Mouse (Mus musculus): Measurements from ENCODE around the gene Cabin1.
A peak's percentile ranks its signal among the peaks of the same experiment; 100 is the strongest.
"Not testable (repeated sequence)": the region's sequence is repeated elsewhere in the genome, so short reads cannot be mapped to it uniquely, and the experiment has no call there.

Cabin1 gene

GRCm38 (mm10) chr10:75763682-75764518 is at the start of gene Cabin1:
Gene Cabin1, minus strand, starts transcription at chr10:75764341.
- peak; percentile 99 for DNase-seq (ENCODE audit: low spot score)

GRCm38 (mm10) chr10:75804217-75804616 is 40.1 kb upstream of the Cabin1 start:
- no peak for DNase-seq (ENCODE audit: low spot score)

DNA sequence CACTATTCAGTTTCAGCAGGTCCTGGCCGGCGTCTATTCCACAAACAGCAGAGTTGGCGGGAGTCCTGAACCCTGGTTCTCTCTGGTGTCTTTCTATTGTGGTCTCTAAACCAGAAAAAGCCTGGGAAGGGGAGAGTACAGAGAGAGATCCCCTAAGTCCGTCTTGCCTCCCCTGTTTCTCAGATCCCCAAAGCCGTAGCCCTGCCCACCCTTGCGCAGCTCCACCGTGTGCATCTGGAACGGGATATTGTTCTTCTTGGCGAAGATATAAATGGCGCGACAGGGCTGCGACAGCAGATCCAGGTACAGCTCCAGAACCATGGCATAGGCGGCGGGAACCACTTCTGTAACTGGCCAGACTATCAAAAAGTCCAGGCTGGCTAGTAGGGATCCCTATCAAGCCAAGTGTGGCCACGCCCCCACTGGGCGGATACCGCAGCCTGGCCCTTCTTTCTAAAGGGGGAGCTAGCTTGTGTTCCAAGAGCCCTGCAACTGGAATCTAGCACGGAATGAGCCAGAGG is 34.1 kb upstream of the Cabin1 start, which contains the start of gene Gstt1:
TSS of gene Gstt1 (minus strand) at position 409 of the 521 bp plus-strand sequence.
- DNase-seq (ENCODE audit: low spot score), result peak; percentile 73

- DNase-seq (ENCODE audit: low spot score), result peak; percentile 67
Observed at GRCm38 (mm10) chr10:75797619-75798175, 33.6 kb upstream of the Cabin1 start.

DNA sequence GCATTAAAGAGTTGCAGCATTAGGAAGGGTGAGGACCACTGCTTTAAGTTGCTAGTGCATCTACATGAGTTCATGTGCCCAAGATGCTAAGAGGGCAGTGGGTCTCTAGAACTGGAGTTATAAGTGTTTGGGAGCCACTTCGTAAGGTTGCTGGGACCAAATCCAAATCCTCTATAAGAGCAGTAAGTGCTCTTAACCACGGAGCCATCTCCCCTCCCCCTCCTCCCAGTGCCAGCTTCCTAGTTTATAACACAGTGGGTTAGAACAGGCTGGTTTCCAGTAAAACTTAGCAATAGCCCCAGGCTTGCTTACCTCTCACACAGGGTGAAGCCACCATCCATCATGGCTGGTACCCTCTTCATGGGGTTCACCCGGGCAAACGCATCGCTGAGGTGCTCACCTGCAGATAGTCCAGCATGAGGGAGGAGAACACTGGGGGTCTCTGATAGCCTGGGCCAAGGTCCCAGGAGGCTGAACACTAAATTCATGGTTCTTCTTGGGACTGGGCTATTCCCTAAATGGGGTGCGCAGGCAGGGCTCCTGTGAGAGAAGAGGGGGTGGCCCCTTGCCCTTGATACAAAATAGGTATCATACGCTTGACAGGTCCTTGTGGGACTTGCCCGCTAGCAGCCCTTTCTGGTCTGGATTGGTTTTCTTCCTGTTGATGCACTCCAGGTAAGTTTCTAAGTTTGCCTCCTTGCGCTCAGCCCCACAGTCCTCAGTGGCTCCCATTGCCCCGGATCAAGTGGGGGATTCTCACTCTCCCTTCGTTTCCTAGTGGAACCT is 32.8 kb upstream of the Cabin1 start:
- peak; percentile 46 for DNase-seq (ENCODE audit: low spot score)

GRCm38 (mm10) chr10:75794880-75795279 is 30.7 kb upstream of the Cabin1 start:
- peak; percentile 60 for DNase-seq (ENCODE audit: low spot score)

GRCm38 (mm10) chr10:75790773-75791172 is 26.6 kb upstream of the Cabin1 start:
- no peak for DNase-seq (ENCODE audit: low spot score)

DNA sequence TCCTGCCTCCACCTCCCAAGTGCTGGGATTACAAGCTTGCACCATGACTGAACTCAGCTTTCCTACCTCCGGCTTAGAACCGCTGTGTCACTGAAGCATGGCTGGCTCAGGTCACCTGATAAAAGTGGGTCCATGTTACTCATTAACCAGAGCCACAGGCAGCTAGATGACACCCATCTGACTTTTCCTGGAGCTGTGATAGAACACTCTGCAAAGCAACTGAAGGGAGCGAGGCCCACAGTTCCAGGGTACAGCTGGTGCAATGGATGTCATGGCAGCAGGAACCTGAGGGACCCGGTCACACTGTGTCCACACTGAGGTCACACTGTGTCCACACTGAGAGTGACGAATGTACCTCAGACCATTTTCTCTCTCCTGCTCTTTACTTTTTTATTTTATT is 25.7 kb upstream of the Cabin1 start:
- peak; percentile 47 for DNase-seq (ENCODE audit: low spot score)

DNA sequence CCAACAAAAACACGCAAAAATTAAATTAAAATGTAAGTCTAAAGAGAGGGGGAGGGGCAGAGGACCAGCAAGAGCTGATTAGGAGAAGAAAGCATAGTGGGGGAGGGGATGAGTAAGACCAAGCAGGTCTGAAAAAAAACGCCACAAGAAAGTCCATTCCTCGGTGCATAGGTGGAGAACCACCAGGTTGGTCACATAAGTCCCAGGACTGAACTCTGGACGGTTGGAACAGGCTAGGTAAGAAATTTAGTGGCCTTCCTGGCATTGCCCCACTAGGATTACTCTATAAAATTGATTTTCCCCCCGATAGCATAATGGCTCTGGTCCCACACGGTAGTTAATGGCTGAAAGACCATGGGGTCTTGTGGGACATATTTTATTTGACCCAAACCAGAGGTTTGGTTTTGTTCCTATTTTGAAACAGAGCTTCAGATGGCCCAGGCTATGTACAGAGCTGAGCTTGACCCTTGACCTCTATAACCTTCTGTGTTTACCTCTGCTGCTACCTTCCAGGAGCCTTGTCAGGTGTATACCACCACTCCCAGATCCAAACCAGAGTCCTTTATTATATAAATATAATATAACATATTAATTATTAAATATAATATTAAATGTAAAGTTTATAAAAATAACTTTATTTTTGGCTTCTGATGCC is 25.1 kb upstream of the Cabin1 start:
- DNase-seq (ENCODE audit: low spot score), result no peak

DNA sequence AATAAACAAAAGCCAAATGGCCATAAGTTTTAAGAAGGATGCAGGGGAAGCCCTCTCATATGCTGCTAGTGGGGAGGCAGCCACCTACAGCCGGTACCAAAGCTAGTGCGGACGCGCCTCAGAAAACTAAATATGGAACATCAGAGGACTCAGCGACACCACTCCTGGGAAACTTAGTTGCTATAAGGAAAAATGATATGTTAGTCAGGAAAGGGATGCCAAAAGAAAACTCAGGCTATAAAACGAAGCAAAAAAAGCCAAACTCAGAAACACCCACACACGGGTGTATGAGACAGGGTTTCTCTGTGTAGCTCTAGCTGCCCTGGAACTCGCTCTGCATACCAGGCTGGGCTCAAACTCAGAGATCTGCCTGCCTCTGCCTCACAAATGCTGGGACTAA is 24.1 kb upstream of the Cabin1 start:
- DNase-seq (ENCODE audit: low spot score), result no peak

GRCm38 (mm10) chr10:75785442-75785841 is 21.3 kb upstream of the Cabin1 start:
- DNase-seq (ENCODE audit: low spot score), result no peak

DNA sequence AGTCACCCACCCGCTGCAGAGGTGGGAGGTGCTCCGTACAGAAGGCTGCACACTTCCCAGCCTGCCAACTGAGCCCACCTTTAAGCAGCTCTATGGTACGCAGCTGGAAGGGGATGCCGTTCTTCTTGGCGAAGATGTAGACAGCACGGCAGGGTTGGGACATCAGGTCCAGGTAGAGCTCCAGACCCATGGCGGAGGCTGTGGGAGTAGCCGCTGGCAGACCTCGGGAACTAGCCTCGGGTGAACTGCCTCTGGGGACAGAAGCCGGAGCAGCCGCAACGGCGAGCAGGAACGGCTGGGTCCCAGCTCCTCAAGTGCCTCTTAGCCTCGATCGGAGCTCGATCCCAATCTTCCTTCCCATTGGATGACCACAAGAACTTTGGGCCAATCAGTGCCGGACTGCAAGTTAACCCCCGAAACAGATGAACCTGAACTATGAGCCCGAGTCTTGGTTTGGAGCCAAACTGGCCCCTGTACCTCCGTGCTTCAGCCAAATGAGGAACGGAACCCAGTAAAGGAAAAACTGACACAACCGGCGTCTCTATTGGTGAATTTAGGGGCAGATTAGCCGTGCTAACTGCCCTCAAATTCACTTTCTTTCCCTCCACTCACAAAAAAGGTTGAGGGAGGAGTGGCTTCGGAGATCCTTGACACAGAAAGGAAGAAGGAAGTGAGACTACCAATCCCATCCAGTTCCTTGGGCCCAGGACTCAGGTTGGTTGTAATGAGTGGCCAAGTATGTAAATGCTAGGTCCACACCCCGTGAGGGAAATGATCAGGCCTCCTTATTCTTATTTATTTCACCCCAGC is 16.8 kb upstream of the Cabin1 start, which contains the start of the genes Gm20441 and Gstt3:
TSS of gene Gm20441 (minus strand) at position 186 of the 810 bp plus-strand sequence.
TSS of gene Gstt3 (minus strand) at position 646 of the 810 bp plus-strand sequence.
- peak; percentile 88 for DNase-seq (ENCODE audit: low spot score)

- peak; percentile 44 for DNase-seq (ENCODE audit: low spot score)
Observed at GRCm38 (mm10) chr10:75779206-75780174, 15.3 kb upstream of the Cabin1 start.

DNA sequence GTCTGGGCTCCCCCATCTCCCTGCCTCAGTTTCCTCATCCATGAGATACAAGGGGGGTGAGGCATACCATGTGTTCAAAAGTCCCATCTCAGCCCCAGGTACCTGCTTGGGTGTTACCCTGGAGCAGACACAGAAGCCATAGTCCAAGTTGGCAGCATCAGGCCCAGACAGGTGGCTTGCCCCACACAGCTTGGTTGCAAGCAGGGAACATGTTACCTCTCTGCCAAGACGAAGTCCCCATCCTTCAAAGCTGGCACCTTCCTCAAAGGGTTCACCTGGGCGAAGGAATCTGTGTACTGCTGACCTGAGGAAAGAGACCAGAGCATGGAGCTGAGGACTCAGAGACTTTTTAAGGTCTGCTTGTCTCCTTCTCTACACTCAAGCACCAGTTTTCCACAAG is 13.7 kb upstream of the Cabin1 start:
- DNase-seq (ENCODE audit: low spot score), result no peak

GRCm38 (mm10) chr10:75776562-75776961 is 12.4 kb upstream of the Cabin1 start:
- no peak for DNase-seq (ENCODE audit: low spot score)

DNA sequence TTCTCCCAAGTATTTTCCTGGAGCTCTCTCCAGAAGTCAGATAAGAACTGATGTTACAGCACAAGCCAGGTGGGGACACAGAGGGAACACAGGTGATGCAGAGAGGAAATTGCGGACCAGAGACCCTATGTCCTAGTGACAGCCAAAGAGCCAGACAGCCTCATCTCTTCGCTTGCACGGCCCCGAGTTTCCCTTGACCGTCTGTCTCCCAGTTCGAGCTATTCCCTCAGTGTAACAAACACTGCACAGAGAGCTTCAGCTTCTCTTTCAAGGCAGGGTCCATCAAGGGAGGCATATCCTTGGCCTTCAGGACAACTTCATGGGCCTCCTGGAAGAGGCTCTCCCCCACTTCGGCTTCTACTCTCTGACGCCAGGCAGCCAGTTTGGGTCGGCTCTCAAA is 10.4 kb upstream of the Cabin1 start:
- no peak for DNase-seq (ENCODE audit: low spot score)

GRCm38 (mm10) chr10:75774102-75774501 is 10.0 kb upstream of the Cabin1 start:
- no peak for DNase-seq (ENCODE audit: low spot score)

DNA sequence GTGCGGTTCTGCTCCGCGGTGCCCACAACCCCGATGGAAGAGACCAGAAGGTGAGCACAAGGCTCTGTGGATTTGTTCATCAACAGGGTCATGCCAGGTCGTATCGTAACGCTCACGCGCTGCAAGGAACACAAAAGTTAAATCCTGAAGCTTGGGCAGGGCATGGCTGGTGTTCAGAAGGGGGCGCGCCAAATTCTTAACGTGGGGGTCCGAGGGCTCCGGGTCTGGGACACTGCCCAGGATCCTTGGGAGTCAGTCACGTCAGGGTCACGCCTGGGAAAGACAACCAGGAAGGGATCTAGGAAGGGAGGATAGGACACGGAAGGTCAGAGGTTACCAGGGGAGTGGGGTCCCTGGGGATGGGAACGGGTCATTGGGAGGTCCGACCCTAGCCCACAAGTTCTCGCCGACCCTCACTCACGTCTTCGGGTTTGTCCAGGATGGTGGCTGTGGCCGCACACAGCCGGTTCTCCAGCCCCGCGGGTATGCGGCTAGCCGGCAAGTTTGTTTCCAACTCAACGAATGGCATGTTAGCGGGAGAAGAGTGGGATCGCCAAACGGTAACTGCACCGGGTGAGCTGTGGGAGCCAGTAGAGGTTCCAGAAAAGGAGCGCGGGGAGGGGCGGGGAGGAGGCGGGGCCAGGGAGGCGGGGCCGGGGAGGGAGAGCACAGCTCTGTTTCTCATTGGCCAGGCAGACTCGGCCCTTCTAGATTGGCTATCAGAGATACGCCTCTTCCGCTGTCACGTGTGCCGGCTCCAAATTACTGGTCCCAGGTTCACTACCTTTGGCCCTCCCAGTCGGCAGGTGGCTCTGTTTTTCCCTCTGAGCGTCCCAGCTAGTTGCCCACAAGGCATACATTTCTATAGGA is 8.9 kb upstream of the Cabin1 start, which contains the start of gene Ddt:
TSS of gene Ddt (minus strand) at position 620 of the 870 bp plus-strand sequence.
- peak; percentile 93 for DNase-seq (ENCODE audit: low spot score)

GRCm38 (mm10) chr10:75767756-75768155 is 3.6 kb upstream of the Cabin1 start:
- DNase-seq (ENCODE audit: low spot score), result not testable (repeated sequence)
